Mouse (Mus musculus) stomach, embryonic 14.5 days (tissue): Measurements from ENCODE around the gene Sp7. TPM values are rescaled to one million over a fixed set of nuclear protein-coding genes. Genes with fewer than 3 reads are reported as not detected.
"Not testable (repeated sequence)": the region's sequence is repeated elsewhere in the genome, so short reads cannot be mapped to it uniquely, and the experiment has no call there.

Experiments used
- ATAC-seq: fragments of 200-750 bp; cut with Nextera tagmentation; 2 replicates; pipeline ENCODE4 v1.8.0; 2017; ENCODE audit warnings: low read depth, moderate TSS enrichment; ENCODE audit not compliant: insufficient number of reproducible peaks, insufficient read depth, low FRiP score
- H3K27ac ChIP-seq: fragments of 300-500 bp; sonication (generic); 2 replicates; pipeline ENCODE4 v1.5.1; 2014; ENCODE audit warnings: mild to moderate bottlenecking, low read length, moderate library complexity, mixed read lengths
- H3K27me3 ChIP-seq: fragments of 300-500 bp; sonication (generic); 2 replicates; pipeline ENCODE4 v1.6.1; 2014; ENCODE audit warnings: low read length, control low read depth, mixed read lengths; ENCODE audit not compliant: control insufficient read depth, insufficient read depth
- H3K36me3 ChIP-seq: fragments of 300-500 bp; sonication (generic); 2 replicates; pipeline ENCODE4 v1.6.1; 2014; ENCODE audit warnings: mild to moderate bottlenecking, control low read depth, low read length, moderate library complexity, mixed read lengths; ENCODE audit not compliant: control insufficient read depth, insufficient read depth
- H3K4me1 ChIP-seq: fragments of 300-500 bp; sonication (generic); 2 replicates; pipeline ENCODE4 v1.6.1; 2014; ENCODE audit warnings: low read length, control low read depth, mixed read lengths; ENCODE audit not compliant: control insufficient read depth, insufficient read depth
- H3K4me2 ChIP-seq: fragments of 300-500 bp; sonication (generic); replicated peaks from 2 replicates; pipeline ENCODE4 v1.6.1; 2014; ENCODE audit warnings: low read depth, low read length, control low read depth
- H3K4me3 ChIP-seq: fragments of 300-500 bp; sonication (generic); 2 replicates; pipeline ENCODE4 v1.5.1; 2014; ENCODE audit warnings: low read depth, low read length, control low read depth
- H3K9ac ChIP-seq: fragments of 300-500 bp; sonication (generic); replicated peaks from 2 replicates; pipeline ENCODE4 v1.6.1; 2014; ENCODE audit warnings: low read depth, mild to moderate bottlenecking, control low read depth, low read length, moderate library complexity, mixed read lengths
- H3K9me3 ChIP-seq: fragments of 300-500 bp; sonication (generic); 2 replicates; pipeline ENCODE4 v1.6.1; 2016; ENCODE audit warnings: low read depth, low read length, control low read depth; ENCODE audit not compliant: control insufficient read depth
- WGBS: fragments of 180-500 bp; shearing (Covaris S2); extraction: QIAGEN DNeasy Blood & Tissue Kit; methylation state at CpG from one replicate; pipeline ENCODE4 v1.1.7; 2014; 5-methylcytosine and 5-hydroxymethylcytosine counted together
- polyA plus RNA-seq: library from polyadenylated mRNA; unstranded; fragments of >200 nt; fragmentation: Nextera tagmentation; extraction: Ambion mirVana; gene quantifications from 2 replicates; pipeline ENCODE4 v1.2.1, GENCODE M21; 2014

Gene Sp7
- polyA plus RNA-seq, 1 experiment from 2014 or later = 2.0 TPM

GRCm38 (mm10) chr15:102350138-102350941, 16.6 kb downstream of the Sp7 start, which contains the start of gene Aaas:
TSS of gene Aaas (minus strand) at chr15:102350771.
- Histone ChIP-seq H3K27ac (peak within 1 kb of the TSS; percentile 71), H3K27me3 (no peaks in the 10 kb centered on the region), H3K9ac (peak within 1 kb of the TSS; percentile 82), H3K9me3 (no peaks in the 10 kb centered on the region), H3K4me2 (peak within 1 kb of the TSS; percentile 88), H3K36me3 (peaks cover 11% of the 10 kb centered on the region), H3K4me1 (peaks cover 10% of the 10 kb centered on the region; the same call in 1 of the 2 replicates), H3K4me3 (peak within 1 kb of the TSS; percentile 83)
- peak; percentile 85 for ATAC-seq
- under 1% methylated on average over 56 of the region's 56 CpGs for WGBS

- ATAC-seq = no peak
- 57% methylated on average over 4 of the region's 4 CpGs for WGBS
- Histone ChIP-seq H3K9ac (no peak overlapping the region), H3K9me3 (no peaks in the 10 kb centered on the region), H3K27me3 (no peaks in the 10 kb centered on the region), H3K27ac (no peak overlapping the region), H3K4me1 (peaks cover 10% of the 10 kb centered on the region; the same call in 1 of the 2 replicates), H3K4me2 (no peak overlapping the region), H3K4me3 (no peak overlapping the region), H3K36me3 (peaks cover 19% of the 10 kb centered on the region)
These were observed 20.5 kb downstream of the Sp7 start for GRCm38 (mm10) chr15:102346444-102346843.

GRCm38 (mm10) chr15:102344490-102344889, 22.5 kb downstream of the Sp7 start:
- Histone ChIP-seq H3K36me3 (peaks cover 25% of the 10 kb centered on the region), H3K4me1 (peaks cover under 1% of the 10 kb centered on the region; the same call in 1 of the 2 replicates), H3K9me3 (no peaks in the 10 kb centered on the region), H3K27ac (no peak overlapping the region), H3K4me3 (no peak overlapping the region), H3K27me3 (no peaks in the 10 kb centered on the region), H3K9ac (no peak overlapping the region), H3K4me2 (no peak overlapping the region)
- ATAC-seq = no peak
- 94% methylated on average over 3 of the region's 3 CpGs for WGBS

GRCm38 (mm10) chr15:102341580-102341979, 25.4 kb downstream of the Sp7 start:
- no peak overlapping the region for H3K4me3 ChIP-seq
- no peaks in the 10 kb centered on the region for H3K9me3 ChIP-seq
- H3K27ac ChIP-seq = no peak overlapping the region
- no peak overlapping the region for H3K4me2 ChIP-seq
- no peaks in the 10 kb centered on the region for H3K4me1 ChIP-seq
- ATAC-seq = no peak
- H3K36me3 ChIP-seq = peaks cover 45% of the 10 kb centered on the region
- WGBS = 22% methylated on average over 1 of the region's 1 CpGs
- no peak overlapping the region for H3K9ac ChIP-seq
- no peaks in the 10 kb centered on the region for H3K27me3 ChIP-seq

- Histone ChIP-seq H3K9ac (no peak overlapping the region), H3K27me3 (no peaks in the 10 kb centered on the region), H3K27ac (no peak overlapping the region), H3K9me3 (no peaks in the 10 kb centered on the region), H3K4me1 (no peaks in the 10 kb centered on the region), H3K4me3 (no peak overlapping the region), H3K4me2 (no peak overlapping the region), H3K36me3 (peaks cover 48% of the 10 kb centered on the region)
- 57% methylated on average over 5 of the region's 5 CpGs for WGBS
- 0 out of 2 replicates have a peak, but pooled peaks have one; percentile 23 for ATAC-seq
These were observed 27.4 kb downstream of the Sp7 start for GRCm38 (mm10) chr15:102339612-102340011.

- Histone ChIP-seq H3K9me3 (no peaks in the 10 kb centered on the region), H3K4me2 (no peak overlapping the region), H3K4me3 (no peak overlapping the region), H3K9ac (no peak overlapping the region), H3K27me3 (no peaks in the 10 kb centered on the region), H3K4me1 (peaks cover 13% of the 10 kb centered on the region), H3K36me3 (peaks cover 49% of the 10 kb centered on the region), H3K27ac (no peak overlapping the region)
- ATAC-seq = no peak
- 84% methylated on average over 4 of the region's 4 CpGs for WGBS
These were observed 30.0 kb downstream of the Sp7 start for GRCm38 (mm10) chr15:102336946-102337345.

GRCm38 (mm10) chr15:102335925-102336324, 31.1 kb downstream of the Sp7 start:
- Histone ChIP-seq H3K4me1 (peaks cover 14% of the 10 kb centered on the region), H3K36me3 (peaks cover 49% of the 10 kb centered on the region)
- not testable (repeated sequence) for H3K9ac ChIP-seq, H3K27me3 ChIP-seq, H3K4me3 ChIP-seq, H3K9me3 ChIP-seq, H3K4me2 ChIP-seq, H3K27ac ChIP-seq, ATAC-seq
- WGBS = 92% methylated on average over 5 of the region's 5 CpGs

DNA sequence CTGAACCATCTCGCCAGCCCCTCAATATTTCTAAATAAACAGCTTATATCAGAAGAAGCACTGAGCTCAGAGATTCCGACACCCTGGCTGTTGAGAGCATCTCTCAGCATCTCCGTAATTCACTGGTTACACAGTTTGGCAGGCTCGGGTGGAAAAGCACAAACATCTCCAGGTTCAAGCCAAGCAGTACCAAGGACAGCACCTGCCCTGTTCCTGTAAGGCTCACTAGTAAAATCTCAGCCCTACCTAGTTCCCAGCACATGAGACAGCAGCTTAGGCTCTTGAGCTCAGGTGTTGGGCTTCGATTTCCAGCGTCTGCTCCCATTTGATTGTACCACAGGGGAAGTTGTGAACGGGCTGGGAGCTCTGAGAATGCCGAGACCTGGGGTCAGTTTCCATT, 31.7 kb downstream of the Sp7 start:
- Histone ChIP-seq H3K27me3 (no peaks in the 10 kb centered on the region), H3K36me3 (peaks cover 48% of the 10 kb centered on the region), H3K27ac (no peak overlapping the region), H3K9ac (no peak overlapping the region), H3K9me3 (no peaks in the 10 kb centered on the region), H3K4me3 (no peak overlapping the region), H3K4me1 (peaks cover 14% of the 10 kb centered on the region), H3K4me2 (no peak overlapping the region)
- 86% methylated on average over 8 of the region's 8 CpGs for WGBS
- ATAC-seq = no peak
